Comparison of ENCODE assay signal across 25 mouse cellular contexts in genomic region chr5:24095881-24096280, GRCm38 (mm10). TPM values are rescaled to one million over a fixed set of nuclear protein-coding genes. Genes with fewer than 3 reads are reported as not detected.
DNase-seq lines count a peak whose midpoint lies in the region; ATAC-seq lines count a peak whose summit lies in the region.
"Had no signal": no experiment of that assay in that cellular context is flagged by ENCODE, and none has a peak within 500 bp of the region (broad histone marks: within the 10 kb centered on the region; RNA-seq: fewer than 3 reads in every experiment).

No protein-coding gene starts in this region.

- no peak for ATAC-seq in intestine, embryonic 14.5 days (replicated peaks; ENCODE audit: low FRiP score, low TSS enrichment, low read depth)
- ATAC-seq in intestine, embryonic 15.5 days = no peak
- ATAC-seq in kidney, embryonic 15.5 days (replicated peaks; ENCODE audit: low FRiP score) = no peak
- ATAC-seq: activated CD4-positive, CD25-positive, alpha-beta regulatory T cell, adult 4 months; forebrain, embryonic 15.5 days had no signal

- H3K27me3 ChIP-seq in intestine, embryonic 14.5 days (replicated peaks; ENCODE audit: control insufficient read depth, insufficient read depth, low read length) = no peaks in the 10 kb centered on the region
- no peaks in the 10 kb centered on the region for H3K27me3 ChIP-seq in intestine, embryonic 15.5 days (replicated peaks)
- H3K27me3 ChIP-seq in kidney, embryonic 15.5 days = no peaks in the 10 kb centered on the region
- H3K27me3 ChIP-seq: embryonic facial prominence, embryonic 13.5 days; forebrain, embryonic 12.5 days; forebrain, embryonic 15.5 days had no signal

- no peak overlapping the region for H3K27ac ChIP-seq in intestine, embryonic 14.5 days (ENCODE audit: low read depth)
- no peak overlapping the region for H3K27ac ChIP-seq in intestine, embryonic 15.5 days
- H3K27ac ChIP-seq in kidney, embryonic 15.5 days = no peak overlapping the region
- H3K27ac ChIP-seq: embryonic facial prominence, embryonic 10.5 days; embryonic facial prominence, embryonic 13.5 days; forebrain, embryonic 12.5 days; forebrain, embryonic 15.5 days; heart, adult 2 months; heart, embryonic 10.5 days; hindbrain, embryonic 12.5 days had no signal

- H3K4me2 ChIP-seq in intestine, embryonic 14.5 days (ENCODE audit: low read length) = no peak overlapping the region
- H3K4me2 ChIP-seq in intestine, embryonic 15.5 days (replicated peaks) = no peak overlapping the region
- no peak overlapping the region for H3K4me2 ChIP-seq in kidney, embryonic 15.5 days
- H3K4me2 ChIP-seq: embryonic facial prominence, embryonic 13.5 days; forebrain, embryonic 12.5 days; forebrain, embryonic 15.5 days; hindbrain, embryonic 12.5 days had no signal

- no peaks in the 10 kb centered on the region for H3K9me3 ChIP-seq in intestine, embryonic 14.5 days (ENCODE audit: control insufficient read depth, low read length)
- no peaks in the 10 kb centered on the region for H3K9me3 ChIP-seq in intestine, embryonic 15.5 days
- H3K9me3 ChIP-seq in kidney, embryonic 15.5 days (replicated peaks) = no peaks in the 10 kb centered on the region
- H3K9me3 ChIP-seq: embryonic facial prominence, embryonic 10.5 days; embryonic facial prominence, embryonic 13.5 days; forebrain, embryonic 12.5 days; forebrain, embryonic 15.5 days; heart, embryonic 10.5 days; hindbrain, embryonic 12.5 days had no signal

- peak; percentile 15 for DNase-seq in intestine, embryonic 14.5 days (ENCODE audit: low spot score)
- peak; percentile 39 to 66 for DNase-seq in kidney, adult 8-10 months
- DNase-seq in kidney, postnatal 14 days = peak; percentile 44
- no peak for DNase-seq in layer of hippocampus, postnatal 36 days
- no peak for DNase-seq in left cerebral cortex, postnatal 10 days (ENCODE audit: extremely low spot score in 1 of 2, low spot score in 2 of 2)
- DNase-seq: adrenal gland, adult 8-10 months; adrenal gland, postnatal 25 days; cerebellum, adult 11-12 months; cerebellum, adult 8-10 months; cerebellum, postnatal 10 days; cerebellum, postnatal 36 days; embryo, embryonic 11 days; gastrocnemius, postnatal 10 days; gastrocnemius, postnatal 36 days; heart, adult 2 months had no signal

- intact Hi-C loops in left cerebral cortex, postnatal 10 days (cut with DNase I) = no loop called here

- WGBS in intestine, embryonic 14.5 days = 80% methylated on average over 5 of the region's 5 CpGs
- WGBS in intestine, embryonic 15.5 days = 66% methylated on average over 5 of the region's 5 CpGs
- 57% methylated on average over 5 of the region's 5 CpGs for WGBS in kidney, embryonic 15.5 days

- H3K36me3 ChIP-seq in intestine, embryonic 14.5 days (ENCODE audit: control insufficient read depth, insufficient read depth, low read length) = no peaks in the 10 kb centered on the region
- no peaks in the 10 kb centered on the region for H3K36me3 ChIP-seq in intestine, embryonic 15.5 days
- H3K36me3 ChIP-seq in kidney, embryonic 15.5 days = no peaks in the 10 kb centered on the region
- H3K36me3 ChIP-seq: embryonic facial prominence, embryonic 10.5 days; embryonic facial prominence, embryonic 13.5 days; forebrain, embryonic 12.5 days; forebrain, embryonic 15.5 days; heart, embryonic 10.5 days; hindbrain, embryonic 12.5 days had no signal

- peaks cover 3% of the 10 kb centered on the region; the same call in 1 of the 2 replicates for H3K4me1 ChIP-seq in intestine, embryonic 14.5 days (replicated peaks; ENCODE audit: control insufficient read depth, insufficient read depth, low read length)
- no peaks in the 10 kb centered on the region for H3K4me1 ChIP-seq in intestine, embryonic 15.5 days (replicated peaks)
- H3K4me1 ChIP-seq in kidney, embryonic 15.5 days = no peaks in the 10 kb centered on the region
- H3K4me1 ChIP-seq: forebrain, embryonic 12.5 days had no signal

- H3K4me3 ChIP-seq in intestine, embryonic 14.5 days (ENCODE audit: low read depth, low read length) = no peak overlapping the region
- H3K4me3 ChIP-seq in intestine, embryonic 15.5 days (replicated peaks) = no peak overlapping the region
- H3K4me3 ChIP-seq in kidney, embryonic 15.5 days (replicated peaks) = no peak overlapping the region
- H3K4me3 ChIP-seq: embryonic facial prominence, embryonic 10.5 days; embryonic facial prominence, embryonic 13.5 days; erythroblast, embryonic 14.5 days; forebrain, embryonic 12.5 days; forebrain, embryonic 15.5 days; heart, adult 2 months; heart, embryonic 10.5 days; hindbrain, embryonic 12.5 days had no signal

- no peak overlapping the region for H3K9ac ChIP-seq in intestine, embryonic 14.5 days (ENCODE audit: low read length)
- no peak overlapping the region for H3K9ac ChIP-seq in intestine, embryonic 15.5 days
- no peak overlapping the region for H3K9ac ChIP-seq in kidney, embryonic 15.5 days
- H3K9ac ChIP-seq: embryonic facial prominence, embryonic 13.5 days; forebrain, embryonic 12.5 days; forebrain, embryonic 15.5 days; hindbrain, embryonic 12.5 days had no signal

RNA-seq across cellular contexts. Expression of gene Klhl7, which starts 4.5 kb away (rescaled TPM):
- polyA plus RNA-seq in intestine, embryonic 14.5 days (2014; fragmentation: Nextera tagmentation; extraction: Ambion mirVana) = 46.6 and 50.4 TPM in 2 replicates
- 32.5 and 39.5 TPM in 2 replicates for polyA plus RNA-seq in intestine, embryonic 15.5 days (2015; fragmentation: Nextera tagmentation; extraction: Ambion mirVana)
- 43.6 and 45.3 TPM in 2 replicates for polyA plus RNA-seq in kidney, embryonic 15.5 days (2015; fragmentation: Nextera tagmentation; extraction: Ambion mirVana)
- total RNA-seq in layer of hippocampus, postnatal 36 days (2021) = 100 to 1,000 TPM in 1 of 2 experiments, 10 to 100 TPM in 1; 98.6 to 104 TPM
- total RNA-seq in left cerebral cortex, postnatal 10 days (2021) = 100 to 1,000 TPM; 124 to 125 TPM

Comparison
In these comparisons a context has a peak if more than half of its experiments do, and no peak if none do; other contexts are left out.
1. DNase-seq: peak in intestine, embryonic 14.5 days (single experiment), kidney, adult 8-10 months (2 of 2) and kidney, postnatal 14 days (single experiment); none in layer of hippocampus, postnatal 36 days (0 of 2) and left cerebral cortex, postnatal 10 days (0 of 2).